Mouse (Mus musculus): ENCODE results near the gene Amot. TPM values are rescaled to one million over a fixed set of nuclear protein-coding genes. Genes with fewer than 3 reads are reported as not detected.

Gene Amot
- 8.6 and 9.9 TPM in 2 replicates for polyA plus RNA-seq (2015; fragmentation: Nextera tagmentation; extraction: Ambion mirVana)

GRCm38 (mm10) chrX:145504717-145505415 is at the start of gene Amot:
TSS of gene Amot (minus strand) at chrX:145505181.
- peak within 1 kb of the TSS; percentile 44; the same call in 1 of the 2 replicates for H3K27ac ChIP-seq
- peak within 1 kb of the TSS; percentile 50 for H3K4me3 ChIP-seq (replicated peaks)
- peak; percentile 94 for ATAC-seq
- H3K4me2 ChIP-seq (replicated peaks), result peak within 1 kb of the TSS; percentile 62
- H3K9ac ChIP-seq (replicated peaks), result peak within 1 kb of the TSS; percentile 63
- no peaks in the 10 kb centered on the region for H3K4me1 ChIP-seq (replicated peaks)
- H3K27me3 ChIP-seq, result peaks cover 4% of the 10 kb centered on the region; the same call in 1 of the 2 replicates
- H3K9me3 ChIP-seq, result no peaks in the 10 kb centered on the region
- 18% methylated on average over 34 of the region's 34 CpGs for WGBS
- no peaks in the 10 kb centered on the region for H3K36me3 ChIP-seq

DNA sequence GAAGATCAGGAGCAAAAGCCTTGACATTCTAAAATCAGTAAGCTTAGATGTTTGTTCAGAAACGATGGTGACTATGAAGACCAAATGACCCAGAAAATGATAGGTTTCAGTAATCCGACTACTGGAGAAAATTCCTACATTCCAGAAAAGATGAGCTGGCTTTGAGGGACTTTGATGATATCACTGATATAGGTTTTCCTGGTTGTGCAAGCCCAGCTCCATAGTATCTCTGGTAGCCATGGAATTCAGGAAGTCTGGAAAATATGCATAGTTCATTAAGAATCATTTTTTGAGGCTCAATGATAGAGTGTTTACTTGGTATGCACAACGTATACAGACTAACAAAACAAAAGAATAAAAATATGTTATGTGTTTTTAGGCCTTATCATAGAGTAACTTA is 40.1 kb upstream of the Amot start:
- WGBS, result 72% methylated on average over 3 of the region's 3 CpGs
- ATAC-seq, result no peak
- no peak overlapping the region for H3K27ac ChIP-seq

GRCm38 (mm10) chrX:145543602-145544490 is 38.9 kb upstream of the Amot start:
- WGBS, result 35% methylated on average over 4 of the region's 4 CpGs
- ATAC-seq, result peak; percentile 70
- no peaks in the 10 kb centered on the region for H3K9me3 ChIP-seq
- H3K27me3 ChIP-seq, result no peaks in the 10 kb centered on the region
- no peak overlapping the region for H3K4me3 ChIP-seq (replicated peaks)
- H3K4me1 ChIP-seq (replicated peaks), result peaks cover 19% of the 10 kb centered on the region; the same call in 1 of the 2 replicates
- H3K36me3 ChIP-seq, result no peaks in the 10 kb centered on the region
- no peak overlapping the region for H3K9ac ChIP-seq (replicated peaks)
- H3K27ac ChIP-seq, result no peak overlapping the region
- no peak overlapping the region for H3K4me2 ChIP-seq (replicated peaks)

More for the DNA sequence above, 40.1 kb upstream of the Amot start:
- H3K4me2 ChIP-seq (replicated peaks), result no peak overlapping the region
- H3K4me1 ChIP-seq (replicated peaks), result peaks cover 19% of the 10 kb centered on the region; the same call in 1 of the 2 replicates
- H3K9ac ChIP-seq (replicated peaks), result no peak overlapping the region
- H3K27me3 ChIP-seq, result no peaks in the 10 kb centered on the region
- H3K36me3 ChIP-seq, result no peaks in the 10 kb centered on the region
- H3K9me3 ChIP-seq, result no peaks in the 10 kb centered on the region
- H3K4me3 ChIP-seq (replicated peaks), result no peak overlapping the region

GRCm38 (mm10) chrX:145541050-145541449 is 36.1 kb upstream of the Amot start:
- Histone ChIP-seq H3K27me3 (no peaks in the 10 kb centered on the region), H3K4me2 (replicated peaks) (no peak overlapping the region), H3K27ac (no peak overlapping the region), H3K9me3 (no peaks in the 10 kb centered on the region), H3K36me3 (no peaks in the 10 kb centered on the region), H3K4me3 (replicated peaks) (no peak overlapping the region), H3K9ac (replicated peaks) (no peak overlapping the region), H3K4me1 (replicated peaks) (peaks cover 19% of the 10 kb centered on the region; the same call in 1 of the 2 replicates)
- ATAC-seq, result no peak
- 36% methylated on average over 1 of the region's 1 CpGs for WGBS

- Histone ChIP-seq H3K9me3 (no peaks in the 10 kb centered on the region), H3K4me1 (replicated peaks) (peaks cover 19% of the 10 kb centered on the region; the same call in 1 of the 2 replicates), H3K4me3 (replicated peaks) (no peak overlapping the region), H3K9ac (replicated peaks) (no peak overlapping the region), H3K4me2 (replicated peaks) (no peak overlapping the region), H3K27ac (no peak overlapping the region), H3K36me3 (no peaks in the 10 kb centered on the region), H3K27me3 (no peaks in the 10 kb centered on the region)
- no peak for ATAC-seq
- WGBS, result 93% methylated on average over 1 of the region's 1 CpGs
These were observed 35.3 kb upstream of the Amot start for GRCm38 (mm10) chrX:145540321-145540720.

DNA sequence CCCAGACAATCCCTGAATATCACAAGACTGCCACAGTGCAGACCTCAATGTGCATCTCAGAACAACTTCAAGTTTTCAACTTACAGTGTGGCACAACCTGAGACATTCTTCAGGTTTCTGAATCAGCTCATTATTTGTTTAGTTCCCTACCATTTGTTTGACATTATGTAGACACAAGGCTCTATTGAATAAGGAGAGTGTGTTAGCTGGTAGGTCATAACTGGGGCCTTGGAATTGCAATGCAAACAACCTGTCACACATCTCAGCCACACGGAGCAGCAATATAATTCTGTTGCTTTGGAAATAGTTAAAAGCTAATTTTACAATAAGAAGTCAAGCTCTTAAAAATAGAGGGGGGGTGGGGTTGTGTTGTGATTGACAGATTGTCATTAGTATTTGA is 24.6 kb upstream of the Amot start:
- H3K27ac ChIP-seq, result no peak overlapping the region
- no peak overlapping the region for H3K4me3 ChIP-seq (replicated peaks)
- no peak for ATAC-seq
- no peak overlapping the region for H3K4me2 ChIP-seq (replicated peaks)
- H3K9me3 ChIP-seq, result no peaks in the 10 kb centered on the region
- WGBS, result 69% methylated on average over 1 of the region's 1 CpGs
- no peaks in the 10 kb centered on the region for H3K27me3 ChIP-seq
- H3K4me1 ChIP-seq (replicated peaks), result no peaks in the 10 kb centered on the region
- no peaks in the 10 kb centered on the region for H3K36me3 ChIP-seq
- no peak overlapping the region for H3K9ac ChIP-seq (replicated peaks)

GRCm38 (mm10) chrX:145516322-145517066 is 11.5 kb upstream of the Amot start:
- Histone ChIP-seq H3K27me3 (no peaks in the 10 kb centered on the region), H3K4me3 (replicated peaks) (no peak overlapping the region), H3K9ac (replicated peaks) (no peak overlapping the region), H3K4me1 (replicated peaks) (no peaks in the 10 kb centered on the region), H3K36me3 (no peaks in the 10 kb centered on the region), H3K9me3 (no peaks in the 10 kb centered on the region), H3K27ac (no peak overlapping the region), H3K4me2 (replicated peaks) (no peak overlapping the region)
- no peak for ATAC-seq
- WGBS, result 67% methylated on average over 10 of the region's 10 CpGs

DNA sequence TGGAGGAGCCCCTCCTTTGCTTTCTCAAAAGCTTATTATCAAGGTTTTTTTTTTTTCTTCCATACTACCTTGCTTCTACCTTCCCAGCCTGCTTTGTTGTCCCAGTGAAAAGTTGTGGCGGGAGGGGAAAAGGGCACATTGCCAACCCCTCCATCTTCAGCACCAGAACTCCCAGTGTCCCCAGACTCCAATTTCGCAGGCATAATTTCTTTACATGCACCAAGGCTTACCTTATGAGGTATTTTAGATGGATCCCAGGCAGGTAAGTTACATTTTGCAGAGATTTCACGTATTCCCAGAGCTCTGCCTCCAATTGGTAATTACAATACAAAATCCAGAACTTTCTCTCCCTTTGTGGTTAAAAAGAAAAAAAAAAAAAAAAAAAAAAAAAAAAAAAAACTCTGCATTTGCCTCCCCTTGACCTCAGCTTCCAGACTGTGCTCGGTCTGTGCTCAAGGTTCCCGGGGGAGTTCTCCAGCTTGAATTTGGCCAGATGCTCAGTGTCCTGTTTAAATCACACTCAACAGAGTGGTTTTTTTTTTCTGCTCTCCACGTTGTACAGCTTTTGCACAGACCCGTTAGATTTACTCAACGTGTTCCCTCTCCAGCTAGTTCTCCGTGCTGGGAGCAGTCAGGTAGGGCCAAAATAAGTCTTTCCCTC is 10.6 kb upstream of the Amot start:
- Histone ChIP-seq H3K9me3 (no peaks in the 10 kb centered on the region), H3K9ac (replicated peaks) (no peak overlapping the region), H3K27me3 (no peaks in the 10 kb centered on the region), H3K27ac (no peak overlapping the region), H3K36me3 (no peaks in the 10 kb centered on the region), H3K4me1 (replicated peaks) (no peaks in the 10 kb centered on the region), H3K4me2 (replicated peaks) (no peak overlapping the region), H3K4me3 (replicated peaks) (no peak overlapping the region)
- 57% methylated on average over 9 of the region's 9 CpGs for WGBS
- ATAC-seq, result no peak

- Histone ChIP-seq H3K27ac (no peak overlapping the region), H3K36me3 (no peaks in the 10 kb centered on the region), H3K4me2 (replicated peaks) (no peak overlapping the region), H3K9me3 (no peaks in the 10 kb centered on the region), H3K4me3 (replicated peaks) (no peak overlapping the region), H3K4me1 (replicated peaks) (no peaks in the 10 kb centered on the region), H3K9ac (replicated peaks) (no peak overlapping the region), H3K27me3 (no peaks in the 10 kb centered on the region)
- no peak for ATAC-seq
- 61% methylated on average over 3 of the region's 3 CpGs for WGBS
These were observed 5.7 kb upstream of the Amot start for GRCm38 (mm10) chrX:145510675-145511074.

DNA sequence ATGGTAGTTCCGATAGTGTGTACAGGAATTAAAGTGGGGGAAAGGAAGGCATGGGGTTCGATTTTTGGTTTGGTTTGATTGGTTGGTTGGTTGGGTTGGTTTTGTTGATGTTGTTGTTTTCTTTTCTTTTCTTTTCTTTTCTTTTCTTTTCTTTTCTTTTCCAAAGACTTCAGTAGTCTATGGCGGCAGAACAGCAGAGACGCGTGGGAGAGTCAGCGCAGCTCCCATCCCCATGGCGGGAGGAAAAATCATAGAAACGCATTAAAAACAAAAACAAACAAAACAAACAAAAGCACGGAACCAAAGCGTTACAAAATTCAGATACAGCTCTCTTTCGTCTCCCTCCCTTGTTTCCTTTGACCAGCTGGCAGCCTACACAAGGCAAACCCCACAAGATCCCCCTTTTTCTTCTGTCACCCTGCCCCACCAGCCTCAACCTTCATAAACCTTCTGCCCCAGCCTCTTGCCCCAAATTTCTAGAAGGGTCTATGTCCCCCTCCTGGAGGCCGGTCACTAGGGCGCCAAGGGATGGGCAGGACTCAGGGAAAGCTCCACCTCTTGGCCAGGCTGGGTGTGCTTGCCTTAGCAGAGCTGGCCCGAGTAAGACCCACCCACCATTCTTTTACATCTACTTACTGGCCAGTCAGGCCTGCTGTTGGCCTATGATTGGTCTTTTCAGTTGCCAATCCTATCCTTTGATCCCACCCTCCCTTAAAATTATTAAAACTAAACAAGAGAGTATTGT is 648 bp upstream of the Amot start:
- no peaks in the 10 kb centered on the region for H3K9me3 ChIP-seq
- H3K27ac ChIP-seq, result no peak overlapping the region
- WGBS, result 28% methylated on average over 14 of the region's 14 CpGs
- H3K36me3 ChIP-seq, result no peaks in the 10 kb centered on the region
- H3K27me3 ChIP-seq, result peaks cover 4% of the 10 kb centered on the region; the same call in 1 of the 2 replicates
- H3K4me3 ChIP-seq (replicated peaks), result peak overlapping the region; percentile 50
- H3K4me2 ChIP-seq (replicated peaks), result peak overlapping the region; percentile 62
- 0 out of 2 replicates have a peak overlapping the region, but pooled peaks have one; percentile 63 for H3K9ac ChIP-seq (replicated peaks)
- peak; percentile 95 for ATAC-seq
- no peaks in the 10 kb centered on the region for H3K4me1 ChIP-seq (replicated peaks)

Data from midbrain, embryonic 13.5 days (tissue).